Mouse (Mus musculus) spleen, adult 2 months (tissue): ENCODE measurements around the gene Msh5. TPM values are rescaled to one million over a fixed set of nuclear protein-coding genes. Genes with fewer than 3 reads are reported as not detected.

ENCODE experiments used
- DNase-seq, 2 experiments: peaks; one replicate each; pipeline versions ENCODE4 v3.0.0 to v3.0.0-alpha.2; 2012 to 2021; ENCODE audit warnings: low spot score in 2 of 2, low read depth in 1 of 2
- H3K27ac ChIP-seq: fragments of 200-500 bp; 2 replicates; pipeline ENCODE4 v1.5.1; 2012; ENCODE audit warnings: low read length, inconsistent platforms; ENCODE audit not compliant: insufficient read depth
- H3K27me3 ChIP-seq: fragments of 200-500 bp; 2 replicates; pipeline ENCODE4 v1.6.1; 2012; ENCODE audit warnings: mild to moderate bottlenecking, moderate library complexity, low read length, inconsistent platforms; ENCODE audit not compliant: control insufficient read depth, insufficient read depth
- H3K36me3 ChIP-seq: fragments of 200-500 bp; 2 replicates; pipeline ENCODE4 v1.6.1; 2012; ENCODE audit warnings: mild to moderate bottlenecking, low read length, inconsistent platforms; ENCODE audit not compliant: control insufficient read depth, insufficient read depth
- H3K4me1 ChIP-seq: fragments of 200-500 bp; 2 replicates; pipeline ENCODE4 v1.6.1; 2011; ENCODE audit warnings: inconsistent platforms; ENCODE audit not compliant: control insufficient read depth, insufficient read depth, insufficient read length
- H3K4me3 ChIP-seq: fragments of 200-500 bp; 2 replicates; pipeline ENCODE4 v1.5.1; 2011; ENCODE audit warnings: mild to moderate bottlenecking, inconsistent platforms; ENCODE audit not compliant: insufficient read depth, insufficient read length; ENCODE audit errors: extremely low read depth
- CTCF ChIP-seq: fragments of 200-500 bp; IDR thresholded peaks from 2 replicates; pipeline ENCODE4 v1.5.1; 2011; ENCODE audit warnings: mild to moderate bottlenecking, inconsistent platforms; ENCODE audit not compliant: insufficient read depth, insufficient read length, insufficient replicate concordance; ENCODE audit errors: extremely low read depth
- POLR2A ChIP-seq: fragments of 200-500 bp; IDR thresholded peaks from 2 replicates; pipeline ENCODE4 v1.6.1; 2011; ENCODE audit warnings: low read depth, low read length, inconsistent platforms
- WGBS: fragments of 180-500 bp; shearing (Covaris S2); methylation state at CpG from one replicate; pipeline ENCODE4 v1.1.7; 2018; 5-methylcytosine and 5-hydroxymethylcytosine counted together
- polyA plus RNA-seq: library from polyadenylated mRNA; depleted of rRNA; stranded (reverse); fragments of >200 nt; gene quantifications from 2 replicates; pipeline ENCODE4 v1.2.3, GENCODE M21; 2012; rRNA removed

Gene Msh5
- polyA plus RNA-seq, 1 experiment: 8.6 TPM

DNA sequence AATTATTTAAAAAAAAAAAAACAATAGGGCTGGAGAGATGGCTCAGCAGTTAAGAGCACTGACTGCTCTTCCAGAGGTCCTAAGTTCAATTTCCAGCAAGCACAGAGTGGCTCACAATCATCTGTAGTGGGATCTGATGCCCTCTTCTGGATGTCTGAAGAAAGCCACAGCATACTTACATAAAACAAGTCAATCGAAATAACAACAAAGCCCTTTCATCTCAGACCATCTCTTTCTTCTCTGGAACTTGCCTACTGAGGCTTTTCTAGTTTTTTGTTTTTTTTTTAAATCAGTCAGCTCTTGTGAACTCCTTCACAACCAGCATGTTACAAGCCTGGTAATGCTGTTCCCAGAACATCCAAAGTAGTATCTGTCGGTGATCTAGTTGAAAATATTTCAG is 65.9 kb downstream of the Msh5 start:
- no peak for TF ChIP-seq CTCF
- no peak for TF ChIP-seq POLR2A
- H3K4me3 ChIP-seq: no peak overlapping the region; the same call in 1 of the 2 replicates
- H3K36me3 ChIP-seq: peaks cover 1% of the 10 kb centered on the region; the same call in 1 of the 2 replicates
- DNase-seq: peak in 1 of 2 experiments; percentile 46
- H3K4me1 ChIP-seq: peaks cover 4% of the 10 kb centered on the region; the same call in 1 of the 2 replicates
- 17% methylated on average over 2 of the region's 2 CpGs for WGBS
- H3K27ac ChIP-seq: no peak overlapping the region
- H3K27me3 ChIP-seq: no peaks in the 10 kb centered on the region

GRCm38 (mm10) chr17:34979631-34980030 is 66.9 kb downstream of the Msh5 start:
- no peak for DNase-seq
- Histone ChIP-seq H3K27ac (no peak overlapping the region), H3K27me3 (no peaks in the 10 kb centered on the region), H3K4me3 (no peak overlapping the region), H3K4me1 (peaks cover 4% of the 10 kb centered on the region; the same call in 1 of the 2 replicates), H3K36me3 (no peaks in the 10 kb centered on the region)
- TF ChIP-seq POLR2A: no peak
- TF ChIP-seq CTCF: no peak
- WGBS: 94% methylated on average over 4 of the region's 4 CpGs

Other genes with a start within 250 kb of the Msh5 start
- gene Cyp21a1, start 242.2 kb downstream of the Msh5 start, polyA plus RNA-seq: 3.7 and 5.4 TPM in 2 replicates
- gene Stk19, start 209.8 kb downstream of the Msh5 start, polyA plus RNA-seq: 31.6 and 37.7 TPM in 2 replicates
- 54.2 and 68.3 TPM in 2 replicates for gene Dxo, start 209.7 kb downstream of the Msh5 start, polyA plus RNA-seq
- 81.7 and 110 TPM in 2 replicates for gene Skiv2l, start 196.5 kb downstream of the Msh5 start, polyA plus RNA-seq
- gene Nelfe, start 196.4 kb downstream of the Msh5 start, polyA plus RNA-seq: 14.1 and 15.0 TPM in 2 replicates
- gene Cfb, start 184.2 kb downstream of the Msh5 start, polyA plus RNA-seq: 22.8 and 25.3 TPM in 2 replicates
- 12.0 and 13.1 TPM in 2 replicates for gene Zbtb12, start 167.3 kb downstream of the Msh5 start, polyA plus RNA-seq
- 0.04 TPM in 1 of 2 replicates, not detected in the other for gene Gm20547, start 164.7 kb downstream of the Msh5 start, polyA plus RNA-seq
- gene C2, start 148.5 kb downstream of the Msh5 start, polyA plus RNA-seq: 15.9 and 16.0 TPM in 2 replicates
- gene Ehmt2, start 148.3 kb downstream of the Msh5 start, polyA plus RNA-seq: 200 and 246 TPM in 2 replicates
- gene Slc44a4, start 132.3 kb downstream of the Msh5 start, polyA plus RNA-seq: 0.05 and 0.08 TPM in 2 replicates
- gene Neu1, start 115.5 kb downstream of the Msh5 start, polyA plus RNA-seq: 45.8 and 47.5 TPM in 2 replicates
- gene Hspa1b, start 87.5 kb downstream of the Msh5 start, polyA plus RNA-seq: 7.6 and 12.5 TPM in 2 replicates
- not detected in 2 replicates for gene Gm20481, start 76.8 kb downstream of the Msh5 start, polyA plus RNA-seq
- gene Hspa1a, start 74.6 kb downstream of the Msh5 start, polyA plus RNA-seq: 4.2 and 6.7 TPM in 2 replicates
- 0.05 and 0.06 TPM in 2 replicates for gene Hspa1l, start 74.0 kb downstream of the Msh5 start, polyA plus RNA-seq
- 60.7 and 65.2 TPM in 2 replicates for gene Lsm2, start 64.9 kb downstream of the Msh5 start, polyA plus RNA-seq
- gene Vars, start 45.8 kb downstream of the Msh5 start, polyA plus RNA-seq: 489 and 697 TPM in 2 replicates
- gene Vwa7, start 30.2 kb downstream of the Msh5 start, polyA plus RNA-seq: 0.72 and 0.90 TPM in 2 replicates
- 7.3 and 14.7 TPM in 2 replicates for gene Sapcd1, start 18.7 kb downstream of the Msh5 start, polyA plus RNA-seq
- 123 and 134 TPM in 2 replicates for gene Clic1, start 3.2 kb upstream of the Msh5 start, polyA plus RNA-seq
- 18.4 and 18.9 TPM in 2 replicates for gene Ddah2, start 12.3 kb upstream of the Msh5 start, polyA plus RNA-seq
- gene Ly6g6c, start 18.6 kb upstream of the Msh5 start, polyA plus RNA-seq: 0.47 and 0.59 TPM in 2 replicates
- gene Mpig6b, start 19.4 kb upstream of the Msh5 start, polyA plus RNA-seq: 4.8 and 5.6 TPM in 2 replicates
- 0.31 and 0.39 TPM in 2 replicates for gene Ly6g6e, start 30.2 kb upstream of the Msh5 start, polyA plus RNA-seq
- 1.3 and 1.8 TPM in 2 replicates for gene Ly6g6d, start 31.3 kb upstream of the Msh5 start, polyA plus RNA-seq
- gene Ly6g6f, start 38.9 kb upstream of the Msh5 start, polyA plus RNA-seq: 7.8 and 9.7 TPM in 2 replicates
- gene Abhd16a, start 42.5 kb upstream of the Msh5 start, polyA plus RNA-seq: 119 and 154 TPM in 2 replicates
- gene Ly6g5c, start 61.5 kb upstream of the Msh5 start, polyA plus RNA-seq: not detected in 2 replicates
- 2.4 and 2.9 TPM in 2 replicates for gene Ly6g5b, start 68.7 kb upstream of the Msh5 start, polyA plus RNA-seq
- gene Gpank1, start 74.7 kb upstream of the Msh5 start, polyA plus RNA-seq: 20.9 and 29.9 TPM in 2 replicates
- gene Csnk2b, start 75.3 kb upstream of the Msh5 start, polyA plus RNA-seq: 176 and 238 TPM in 2 replicates
- gene D17H6S53E, start 79.6 kb upstream of the Msh5 start, polyA plus RNA-seq: 6.8 and 10.0 TPM in 2 replicates
- 0.12 and 0.18 TPM in 2 replicates for gene Apom, start 85.3 kb upstream of the Msh5 start, polyA plus RNA-seq
- 166 and 202 TPM in 2 replicates for gene Bag6, start 88.4 kb upstream of the Msh5 start, polyA plus RNA-seq
- gene Prrc2a, start 118.2 kb upstream of the Msh5 start, polyA plus RNA-seq: 362 and 462 TPM in 2 replicates
- gene Aif1, start 129.3 kb upstream of the Msh5 start, polyA plus RNA-seq: 8.3 and 10.2 TPM in 2 replicates
- 109 and 112 TPM in 2 replicates for gene Lst1, start 141.7 kb upstream of the Msh5 start, polyA plus RNA-seq
- gene Ltb, start 147.7 kb upstream of the Msh5 start, polyA plus RNA-seq: 531 and 756 TPM in 2 replicates
- gene Tnf, start 155.3 kb upstream of the Msh5 start, polyA plus RNA-seq: 7.5 and 13.2 TPM in 2 replicates
- 24.8 and 26.8 TPM in 2 replicates for gene Lta, start 158.6 kb upstream of the Msh5 start, polyA plus RNA-seq
- 0.34 TPM in 1 of 2 replicates, not detected in the other for gene Gm16181, start 174.1 kb upstream of the Msh5 start, polyA plus RNA-seq
- gene Atp6v1g2, start 186.9 kb upstream of the Msh5 start, polyA plus RNA-seq: 5.0 TPM in 2 replicates
- 16.9 and 29.1 TPM in 2 replicates for gene Nfkbil1, start 189.0 kb upstream of the Msh5 start, polyA plus RNA-seq
- gene Ddx39b, start 195.0 kb upstream of the Msh5 start, polyA plus RNA-seq: 284 and 323 TPM in 2 replicates
- gene H2-D1, start 216.0 kb upstream of the Msh5 start, polyA plus RNA-seq: 1,148 and 1,488 TPM in 2 replicates